Mouse (Mus musculus): ENCODE measurements around the gene Arpc1b. TPM values are rescaled to one million over a fixed set of nuclear protein-coding genes. Genes with fewer than 3 reads are reported as not detected.
A peak's percentile ranks its signal among the peaks of the same experiment; 100 is the strongest.
"Not testable (repeated sequence)": the region's sequence is repeated elsewhere in the genome, so short reads cannot be mapped to it uniquely, and the experiment has no call there.

Arpc1b gene
- polyA plus RNA-seq, 1 experiment from 2014 or later = 105 TPM

- WGBS = 41% methylated on average over 10 of the region's 10 CpGs
- H3K4me3 ChIP-seq = no peak overlapping the region
Observed at GRCm38 (mm10) chr5:145116916-145117315, 2.9 kb downstream of the Arpc1b start.

GRCm38 (mm10) chr5:145118005-145118404 is 4.0 kb downstream of the Arpc1b start:
- peaks cover 14% of the 10 kb centered on the region for H3K4me1 ChIP-seq
- no peak overlapping the region for H3K27ac ChIP-seq (replicated peaks)
- 72% methylated on average over 6 of the region's 6 CpGs for WGBS
- H3K36me3 ChIP-seq = peaks cover 5% of the 10 kb centered on the region
- H3K4me3 ChIP-seq = no peak overlapping the region
- no peak for DNase-seq (ENCODE audit: low spot score)
- peaks cover 31% of the 10 kb centered on the region for H3K27me3 ChIP-seq (ENCODE audit: low read depth, poor library complexity, severe bottlenecking)
- peaks cover 7% of the 10 kb centered on the region; the same call in 1 of the 2 replicates for H3K9me3 ChIP-seq (replicated peaks)

More at GRCm38 (mm10) chr5:145116916-145117315, 2.9 kb downstream of the Arpc1b start:
- Histone ChIP-seq H3K36me3 (no peaks in the 10 kb centered on the region), H3K27me3 (ENCODE audit: low read depth, poor library complexity, severe bottlenecking) (peaks cover 32% of the 10 kb centered on the region), H3K9me3 (replicated peaks) (peaks cover 7% of the 10 kb centered on the region; the same call in 1 of the 2 replicates), H3K27ac (replicated peaks) (no peak overlapping the region), H3K4me1 (peaks cover 14% of the 10 kb centered on the region)
- DNase-seq (ENCODE audit: low spot score) = peak; percentile 48

- H3K9me3 ChIP-seq (replicated peaks) = peaks cover 7% of the 10 kb centered on the region; the same call in 1 of the 2 replicates
- peaks cover 10% of the 10 kb centered on the region for H3K36me3 ChIP-seq
- H3K4me1 ChIP-seq = peaks cover 14% of the 10 kb centered on the region
- 94% methylated on average over 5 of the region's 5 CpGs for WGBS
- H3K27me3 ChIP-seq (ENCODE audit: low read depth, poor library complexity, severe bottlenecking) = peaks cover 27% of the 10 kb centered on the region
- H3K4me3 ChIP-seq = no peak overlapping the region
- no peak overlapping the region for H3K27ac ChIP-seq (replicated peaks)
- DNase-seq (ENCODE audit: low spot score) = no peak
Observed at GRCm38 (mm10) chr5:145118461-145118860, 4.4 kb downstream of the Arpc1b start.

- peaks cover 7% of the 10 kb centered on the region; the same call in 1 of the 2 replicates for H3K9me3 ChIP-seq (replicated peaks)
- DNase-seq (ENCODE audit: low spot score) = no peak
- H3K27me3 ChIP-seq (ENCODE audit: low read depth, poor library complexity, severe bottlenecking) = peaks cover 18% of the 10 kb centered on the region
- WGBS = 91% methylated on average over 2 of the region's 2 CpGs
- no peak overlapping the region for H3K27ac ChIP-seq (replicated peaks)
- peaks cover 19% of the 10 kb centered on the region for H3K36me3 ChIP-seq
- no peak overlapping the region for H3K4me3 ChIP-seq
- H3K4me1 ChIP-seq = peaks cover 5% of the 10 kb centered on the region
Observed at GRCm38 (mm10) chr5:145119385-145119784, 5.4 kb downstream of the Arpc1b start.

GRCm38 (mm10) chr5:145120921-145121320 is 6.9 kb downstream of the Arpc1b start:
- no peaks in the 10 kb centered on the region; the same call in 1 of the 2 replicates for H3K4me1 ChIP-seq
- H3K4me3 ChIP-seq = no peak overlapping the region
- peaks cover 7% of the 10 kb centered on the region; the same call in 1 of the 2 replicates for H3K9me3 ChIP-seq (replicated peaks)
- no peak overlapping the region for H3K27ac ChIP-seq (replicated peaks)
- peaks cover 2% of the 10 kb centered on the region for H3K27me3 ChIP-seq (ENCODE audit: low read depth, poor library complexity, severe bottlenecking)
- DNase-seq (ENCODE audit: low spot score) = no peak
- 85% methylated on average over 7 of the region's 7 CpGs for WGBS
- peaks cover 34% of the 10 kb centered on the region for H3K36me3 ChIP-seq

GRCm38 (mm10) chr5:145123396-145123795 is 9.4 kb downstream of the Arpc1b start:
- Histone ChIP-seq H3K4me1 (no peaks in the 10 kb centered on the region), H3K27me3 (ENCODE audit: low read depth, poor library complexity, severe bottlenecking) (no peaks in the 10 kb centered on the region), H3K4me3 (no peak overlapping the region), H3K27ac (replicated peaks) (no peak overlapping the region), H3K9me3 (replicated peaks) (peaks cover 7% of the 10 kb centered on the region; the same call in 1 of the 2 replicates), H3K36me3 (peaks cover 59% of the 10 kb centered on the region)
- no peak for DNase-seq (ENCODE audit: low spot score)
- 94% methylated on average over 19 of the region's 19 CpGs for WGBS

GRCm38 (mm10) chr5:145126580-145126979 is 12.6 kb downstream of the Arpc1b start:
- WGBS = 94% methylated on average over 9 of the region's 9 CpGs
- Histone ChIP-seq H3K4me1 (no peaks in the 10 kb centered on the region), H3K27ac (replicated peaks) (no peak overlapping the region), H3K9me3 (replicated peaks) (no peaks in the 10 kb centered on the region), H3K27me3 (ENCODE audit: low read depth, poor library complexity, severe bottlenecking) (no peaks in the 10 kb centered on the region), H3K4me3 (no peak overlapping the region), H3K36me3 (peaks cover 91% of the 10 kb centered on the region)
- DNase-seq (ENCODE audit: low spot score) = no peak

GRCm38 (mm10) chr5:145129124-145129523 is 15.1 kb downstream of the Arpc1b start:
- Histone ChIP-seq H3K4me3 (no peak overlapping the region), H3K36me3 (peaks cover 100% of the 10 kb centered on the region), H3K9me3 (replicated peaks) (no peaks in the 10 kb centered on the region), H3K4me1 (no peaks in the 10 kb centered on the region), H3K27ac (replicated peaks) (no peak overlapping the region), H3K27me3 (ENCODE audit: low read depth, poor library complexity, severe bottlenecking) (no peaks in the 10 kb centered on the region)
- 93% methylated on average over 4 of the region's 4 CpGs for WGBS
- no peak for DNase-seq (ENCODE audit: low spot score)

- H3K27ac ChIP-seq (replicated peaks); H3K27me3 ChIP-seq (ENCODE audit: low read depth, poor library complexity, severe bottlenecking); H3K9me3 ChIP-seq (replicated peaks); H3K4me3 ChIP-seq; H3K4me1 ChIP-seq; DNase-seq (ENCODE audit: low spot score): not testable (repeated sequence)
- peaks cover 100% of the 10 kb centered on the region for H3K36me3 ChIP-seq
- 96% methylated on average over 4 of the region's 6 CpGs for WGBS
Observed at GRCm38 (mm10) chr5:145129773-145130172, 15.8 kb downstream of the Arpc1b start.

GRCm38 (mm10) chr5:145130191-145130590 is 16.2 kb downstream of the Arpc1b start:
- Histone ChIP-seq H3K36me3 (peaks cover 100% of the 10 kb centered on the region), H3K27me3 (ENCODE audit: low read depth, poor library complexity, severe bottlenecking) (no peaks in the 10 kb centered on the region), H3K4me3 (no peak overlapping the region), H3K9me3 (replicated peaks) (no peaks in the 10 kb centered on the region), H3K4me1 (no peaks in the 10 kb centered on the region), H3K27ac (replicated peaks) (no peak overlapping the region)
- WGBS = 94% methylated on average over 11 of the region's 11 CpGs
- no peak for DNase-seq (ENCODE audit: low spot score)

GRCm38 (mm10) chr5:145130995-145131394 is 17.0 kb downstream of the Arpc1b start:
- no peak for DNase-seq (ENCODE audit: low spot score)
- no peak overlapping the region for H3K27ac ChIP-seq (replicated peaks)
- H3K4me1 ChIP-seq = no peaks in the 10 kb centered on the region
- 99% methylated on average over 3 of the region's 3 CpGs for WGBS
- H3K9me3 ChIP-seq (replicated peaks) = no peaks in the 10 kb centered on the region
- H3K27me3 ChIP-seq (ENCODE audit: low read depth, poor library complexity, severe bottlenecking) = no peaks in the 10 kb centered on the region
- no peak overlapping the region for H3K4me3 ChIP-seq
- H3K36me3 ChIP-seq = peaks cover 100% of the 10 kb centered on the region

GRCm38 (mm10) chr5:145133275-145133674 is 19.3 kb downstream of the Arpc1b start:
- not testable (repeated sequence) for H3K27me3 ChIP-seq (ENCODE audit: low read depth, poor library complexity, severe bottlenecking); H3K27ac ChIP-seq (replicated peaks); DNase-seq (ENCODE audit: low spot score); H3K9me3 ChIP-seq (replicated peaks); H3K4me3 ChIP-seq
- WGBS = 92% methylated on average over 6 of the region's 6 CpGs
- Histone ChIP-seq H3K36me3 (peaks cover 95% of the 10 kb centered on the region), H3K4me1 (peaks cover 12% of the 10 kb centered on the region)

GRCm38 (mm10) chr5:145138836-145139235 is 24.8 kb downstream of the Arpc1b start:
- Histone ChIP-seq H3K27me3 (ENCODE audit: low read depth, poor library complexity, severe bottlenecking) (no peaks in the 10 kb centered on the region), H3K4me1 (peaks cover 30% of the 10 kb centered on the region), H3K27ac (replicated peaks) (peak overlapping the region; percentile 99), H3K36me3 (peaks cover 66% of the 10 kb centered on the region), H3K4me3 (peak overlapping the region; percentile 83), H3K9me3 (replicated peaks) (no peaks in the 10 kb centered on the region)
- WGBS = 30% methylated on average over 6 of the region's 6 CpGs
- no peak for DNase-seq (ENCODE audit: low spot score)

Data from midbrain, embryonic 10.5 days (tissue).